Mouse (Mus musculus): ENCODE measurements at regions not wholly inside any gene's neighbourhood (a gene's known extent, or its start where the extent isn't known, plus 50 kb on each side); places are given as distances from the start of the nearest gene placed in this dataset.

DNA sequence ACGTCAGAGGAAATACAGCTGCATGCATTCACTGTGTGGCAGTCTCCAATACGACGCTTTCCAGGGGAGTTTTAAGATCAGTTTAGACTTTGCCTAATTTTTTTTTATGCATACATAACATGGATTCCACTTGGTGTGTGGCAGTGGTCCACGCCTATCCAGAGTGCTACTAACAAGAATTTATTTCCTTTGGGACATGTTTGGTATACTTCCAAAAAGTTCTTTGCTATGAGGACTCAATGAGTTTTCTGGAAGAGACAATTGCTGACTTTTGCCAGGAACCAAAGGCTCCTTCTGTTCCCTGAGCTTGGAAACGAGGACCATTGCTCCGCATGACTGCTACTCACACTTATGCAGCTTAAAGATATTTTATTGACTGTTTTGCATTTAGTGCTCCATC, 59.2 kb downstream of the Marcks start:
- H3K27me3 ChIP-seq: no peaks in the 10 kb centered on the region
- ATAC-seq (replicated peaks): no peak
- no peak overlapping the region for H3K27ac ChIP-seq (replicated peaks)
- no peaks in the 10 kb centered on the region for H3K9me3 ChIP-seq
- H3K9ac ChIP-seq (replicated peaks): no peak overlapping the region
- no peak overlapping the region for H3K4me3 ChIP-seq
- WGBS: 76% methylated on average over 6 of the region's 6 CpGs
- no peaks in the 10 kb centered on the region for H3K36me3 ChIP-seq
- peaks cover 3% of the 10 kb centered on the region; the same call in 1 of the 2 replicates for H3K4me1 ChIP-seq
- H3K4me2 ChIP-seq (replicated peaks): no peak overlapping the region

- no peaks in the 10 kb centered on the region for H3K36me3 ChIP-seq
- H3K27me3 ChIP-seq: no peaks in the 10 kb centered on the region
- peak; percentile 74 for ATAC-seq (replicated peaks)
- 5% methylated on average over 5 of the region's 5 CpGs for WGBS
- no peaks in the 10 kb centered on the region for H3K9me3 ChIP-seq
- peaks cover 3% of the 10 kb centered on the region; the same call in 1 of the 2 replicates for H3K4me1 ChIP-seq
- no peak overlapping the region for H3K27ac ChIP-seq (replicated peaks)
- no peak overlapping the region for H3K4me3 ChIP-seq
- H3K9ac ChIP-seq (replicated peaks): no peak overlapping the region
- no peak overlapping the region for H3K4me2 ChIP-seq (replicated peaks)
Observed at GRCm38 (mm10) chr10:37078439-37078838, 60.3 kb downstream of the Marcks start.

GRCm38 (mm10) chr10:37077741-37078140, 61.0 kb downstream of the Marcks start:
- Histone ChIP-seq H3K4me2 (replicated peaks) (no peak overlapping the region), H3K4me1 (peaks cover 6% of the 10 kb centered on the region; the same call in 1 of the 2 replicates), H3K36me3 (no peaks in the 10 kb centered on the region), H3K27ac (replicated peaks) (no peak overlapping the region; the same call in 1 of the 2 replicates), H3K4me3 (no peak overlapping the region), H3K27me3 (no peaks in the 10 kb centered on the region), H3K9me3 (no peaks in the 10 kb centered on the region), H3K9ac (replicated peaks) (no peak overlapping the region)
- WGBS: 98% methylated on average over 2 of the region's 2 CpGs
- ATAC-seq (replicated peaks): no peak

DNA sequence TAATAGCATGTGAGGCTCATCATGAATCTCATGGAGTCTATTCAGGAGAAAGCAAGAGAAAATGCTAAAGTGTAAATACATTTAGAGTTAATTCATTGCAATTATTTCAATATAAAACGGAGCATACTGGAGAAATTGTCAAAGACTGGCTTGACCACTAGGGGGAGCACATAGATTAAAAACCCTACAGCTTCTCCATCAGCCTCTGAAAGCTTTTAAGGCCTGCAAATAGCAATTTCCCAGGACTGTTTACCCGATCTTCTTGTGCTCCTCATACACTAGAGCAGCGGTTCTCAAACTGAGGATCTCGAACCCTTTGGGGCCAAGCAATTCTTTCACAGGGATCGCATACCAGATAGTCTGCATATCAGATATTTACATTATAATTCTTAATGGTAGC, 65.9 kb downstream of the Marcks start:
- no peak overlapping the region for H3K27ac ChIP-seq (replicated peaks)
- peaks cover 3% of the 10 kb centered on the region; the same call in 1 of the 2 replicates for H3K4me1 ChIP-seq
- ATAC-seq (replicated peaks): peak; percentile 90
- H3K9me3 ChIP-seq: no peaks in the 10 kb centered on the region
- H3K9ac ChIP-seq (replicated peaks): no peak overlapping the region
- WGBS: 8% methylated on average over 5 of the region's 5 CpGs
- H3K4me3 ChIP-seq: no peak overlapping the region
- H3K27me3 ChIP-seq: no peaks in the 10 kb centered on the region
- no peak overlapping the region for H3K4me2 ChIP-seq (replicated peaks)
- H3K36me3 ChIP-seq: no peaks in the 10 kb centered on the region

GRCm38 (mm10) chr10:37072061-37072460, 66.7 kb downstream of the Marcks start:
- ATAC-seq (replicated peaks): 0 out of 2 replicates have a peak, but pooled peaks have one; percentile 15
- no peak overlapping the region for H3K9ac ChIP-seq (replicated peaks)
- H3K4me3 ChIP-seq: no peak overlapping the region
- H3K9me3 ChIP-seq: no peaks in the 10 kb centered on the region
- H3K4me1 ChIP-seq: peaks cover 3% of the 10 kb centered on the region; the same call in 1 of the 2 replicates
- H3K27me3 ChIP-seq: no peaks in the 10 kb centered on the region
- no peak overlapping the region for H3K4me2 ChIP-seq (replicated peaks)
- 91% methylated on average over 5 of the region's 5 CpGs for WGBS
- no peak overlapping the region for H3K27ac ChIP-seq (replicated peaks)
- no peaks in the 10 kb centered on the region for H3K36me3 ChIP-seq

GRCm38 (mm10) chr10:37071420-37071819, 67.3 kb downstream of the Marcks start:
- no peak for ATAC-seq (replicated peaks)
- 86% methylated on average over 2 of the region's 2 CpGs for WGBS
- no peak overlapping the region for H3K9ac ChIP-seq (replicated peaks)

More at GRCm38 (mm10) chr10:37071420-37071819, 67.3 kb downstream of the Marcks start:
- Histone ChIP-seq H3K4me1 (peaks cover 3% of the 10 kb centered on the region; the same call in 1 of the 2 replicates), H3K27me3 (no peaks in the 10 kb centered on the region), H3K4me2 (replicated peaks) (no peak overlapping the region), H3K36me3 (no peaks in the 10 kb centered on the region), H3K4me3 (no peak overlapping the region), H3K9me3 (no peaks in the 10 kb centered on the region), H3K27ac (replicated peaks) (no peak overlapping the region)

All from forebrain, embryonic 15.5 days (tissue).